Mouse (Mus musculus) hindbrain, embryonic 14.5 days (tissue): Measurements from ENCODE around the gene Itgb4. TPM values are rescaled to one million over a fixed set of nuclear protein-coding genes. Genes with fewer than 3 reads are reported as not detected.

Experiments
- ATAC-seq: fragments of 200-750 bp; cut with Nextera tagmentation; 2 replicates; pipeline ENCODE4 v1.8.0; 2017; ENCODE audit warnings: moderate number of reproducible peaks, mild to moderate bottlenecking, moderate TSS enrichment, moderate library complexity; ENCODE audit not compliant: low FRiP score
- DNase-seq: peaks from one replicate; pipeline ENCODE4 v3.0.0-alpha.2; 2015; ENCODE audit warnings: low spot score
- H3K27ac ChIP-seq: fragments of 300-500 bp; sonication (generic); 2 replicates; pipeline ENCODE4 v1.5.1; 2014; ENCODE audit warnings: mild to moderate bottlenecking, moderate library complexity
- H3K27me3 ChIP-seq: fragments of 300-500 bp; sonication (generic); 2 replicates; pipeline ENCODE4 v1.6.1; 2014; ENCODE audit warnings: mild to moderate bottlenecking, low read length, mixed read lengths; ENCODE audit not compliant: control insufficient read depth, insufficient read depth
- H3K36me3 ChIP-seq: fragments of 300-500 bp; sonication (generic); replicated peaks from 2 replicates; pipeline ENCODE4 v1.6.1; 2014; ENCODE audit not compliant: control insufficient read depth, insufficient read depth
- H3K4me1 ChIP-seq: fragments of 300-500 bp; sonication (generic); replicated peaks from 2 replicates; pipeline ENCODE4 v1.6.1; 2014; ENCODE audit warnings: antibody characterized with exemption, low read length, mixed read lengths; ENCODE audit not compliant: control insufficient read depth, insufficient read depth
- H3K4me2 ChIP-seq: fragments of 300-500 bp; sonication (generic); replicated peaks from 2 replicates; pipeline ENCODE4 v1.6.1; 2014; ENCODE audit warnings: mild to moderate bottlenecking, moderate library complexity
- H3K4me3 ChIP-seq: fragments of 300-500 bp; sonication (generic); replicated peaks from 2 replicates; pipeline ENCODE4 v1.5.1; 2014; ENCODE audit warnings: mild to moderate bottlenecking, low read length
- H3K9ac ChIP-seq: fragments of 300-500 bp; sonication (generic); 2 replicates; pipeline ENCODE4 v1.6.1; 2014
- H3K9me3 ChIP-seq: fragments of 300-500 bp; sonication (generic); 2 replicates; pipeline ENCODE4 v1.6.1; 2016; ENCODE audit warnings: low read length; ENCODE audit not compliant: control insufficient read depth
- WGBS: fragments of 180-500 bp; shearing (Covaris S2); extraction: QIAGEN DNeasy Blood & Tissue Kit; methylation state at CpG from one replicate; pipeline ENCODE4 v1.1.7; 2014; 5-methylcytosine and 5-hydroxymethylcytosine counted together
- polyA plus RNA-seq: library from polyadenylated mRNA; unstranded; fragments of >200 nt; fragmentation: Nextera tagmentation; extraction: Ambion mirVana; gene quantifications from 2 replicates; pipeline ENCODE4 v1.2.1, GENCODE M21; 2014

Itgb4 gene
- polyA plus RNA-seq, 1 experiment from 2014 or later = 1.6 TPM

- Histone ChIP-seq H3K4me2 (no peak overlapping the region), H3K9me3 (no peaks in the 10 kb centered on the region), H3K4me1 (no peaks in the 10 kb centered on the region), H3K27me3 (no peaks in the 10 kb centered on the region), H3K9ac (no peak overlapping the region), H3K27ac (no peak overlapping the region), H3K36me3 (peaks cover 58% of the 10 kb centered on the region), H3K4me3 (no peak overlapping the region)
- ATAC-seq (no peak), DNase-seq (no peak)
- 94% methylated on average over 5 of the region's 5 CpGs for WGBS
These were observed 68.0 kb downstream of the Itgb4 start for GRCm38 (mm10) chr11:116042372-116043138.

- ATAC-seq (no peak), DNase-seq (no peak)
- no peak overlapping the region for H3K9ac ChIP-seq
- no peaks in the 10 kb centered on the region for H3K27me3 ChIP-seq
- H3K4me3 ChIP-seq = no peak overlapping the region
- H3K36me3 ChIP-seq = peaks cover 62% of the 10 kb centered on the region
- no peak overlapping the region for H3K4me2 ChIP-seq
- WGBS = 100% methylated on average over 1 of the region's 1 CpGs
- no peaks in the 10 kb centered on the region for H3K4me1 ChIP-seq
- H3K27ac ChIP-seq = no peak overlapping the region
- no peaks in the 10 kb centered on the region for H3K9me3 ChIP-seq
These were observed 68.8 kb downstream of the Itgb4 start for GRCm38 (mm10) chr11:116043286-116043685.

- ATAC-seq = no peak
- WGBS = 95% methylated on average over 6 of the region's 6 CpGs
These were observed 70.7 kb downstream of the Itgb4 start for GRCm38 (mm10) chr11:116045173-116045572.

GRCm38 (mm10) chr11:116049610-116050009, 75.1 kb downstream of the Itgb4 start:
- Histone ChIP-seq H3K27me3 (no peaks in the 10 kb centered on the region), H3K27ac (no peak overlapping the region), H3K4me2 (no peak overlapping the region), H3K36me3 (peaks cover 82% of the 10 kb centered on the region), H3K4me1 (no peaks in the 10 kb centered on the region), H3K9ac (no peak overlapping the region), H3K4me3 (no peak overlapping the region), H3K9me3 (no peaks in the 10 kb centered on the region)
- WGBS = 89% methylated on average over 2 of the region's 2 CpGs
- no peak for DNase-seq
- no peak for ATAC-seq

More at GRCm38 (mm10) chr11:116045173-116045572, 70.7 kb downstream of the Itgb4 start:
- Histone ChIP-seq H3K9me3 (no peaks in the 10 kb centered on the region), H3K36me3 (peaks cover 65% of the 10 kb centered on the region), H3K4me2 (no peak overlapping the region), H3K9ac (no peak overlapping the region), H3K27ac (no peak overlapping the region), H3K4me3 (no peak overlapping the region), H3K27me3 (no peaks in the 10 kb centered on the region), H3K4me1 (no peaks in the 10 kb centered on the region)
- no peak for DNase-seq

GRCm38 (mm10) chr11:116050196-116050595, 75.7 kb downstream of the Itgb4 start:
- no peak overlapping the region for H3K9ac ChIP-seq
- no peaks in the 10 kb centered on the region for H3K4me1 ChIP-seq
- DNase-seq = no peak
- H3K4me3 ChIP-seq = no peak overlapping the region
- H3K4me2 ChIP-seq = no peak overlapping the region
- WGBS = 91% methylated on average over 4 of the region's 4 CpGs
- ATAC-seq = no peak
- no peak overlapping the region for H3K27ac ChIP-seq
- H3K27me3 ChIP-seq = no peaks in the 10 kb centered on the region
- no peaks in the 10 kb centered on the region for H3K9me3 ChIP-seq
- H3K36me3 ChIP-seq = peaks cover 85% of the 10 kb centered on the region

GRCm38 (mm10) chr11:116053510-116054229, 79.2 kb downstream of the Itgb4 start:
- Histone ChIP-seq H3K4me1 (no peaks in the 10 kb centered on the region), H3K27ac (no peak overlapping the region), H3K4me3 (no peak overlapping the region), H3K9ac (no peak overlapping the region), H3K4me2 (no peak overlapping the region), H3K36me3 (peaks cover 98% of the 10 kb centered on the region), H3K27me3 (no peaks in the 10 kb centered on the region), H3K9me3 (no peaks in the 10 kb centered on the region)
- WGBS = 96% methylated on average over 9 of the region's 9 CpGs
- DNase-seq (no peak), ATAC-seq (no peak)

- 98% methylated on average over 11 of the region's 11 CpGs for WGBS
- H3K9me3 ChIP-seq = no peaks in the 10 kb centered on the region
- no peaks in the 10 kb centered on the region for H3K27me3 ChIP-seq
- no peak for DNase-seq
- no peak overlapping the region for H3K4me2 ChIP-seq
- H3K4me3 ChIP-seq = no peak overlapping the region
- no peaks in the 10 kb centered on the region for H3K4me1 ChIP-seq
- no peak overlapping the region for H3K9ac ChIP-seq
- H3K36me3 ChIP-seq = peaks cover 97% of the 10 kb centered on the region
- no peak for ATAC-seq
- no peak overlapping the region for H3K27ac ChIP-seq
These were observed 81.4 kb downstream of the Itgb4 start for GRCm38 (mm10) chr11:116055873-116056272.

- H3K9ac ChIP-seq = no peak overlapping the region
- DNase-seq (no peak), ATAC-seq (no peak)
- 93% methylated on average over 4 of the region's 4 CpGs for WGBS
- H3K36me3 ChIP-seq = peaks cover 96% of the 10 kb centered on the region
- H3K4me2 ChIP-seq = no peak overlapping the region
- H3K4me3 ChIP-seq = no peak overlapping the region
- H3K9me3 ChIP-seq = no peaks in the 10 kb centered on the region
- H3K27me3 ChIP-seq = no peaks in the 10 kb centered on the region
- H3K27ac ChIP-seq = no peak overlapping the region
- H3K4me1 ChIP-seq = no peaks in the 10 kb centered on the region
These were observed 82.8 kb downstream of the Itgb4 start for GRCm38 (mm10) chr11:116057237-116057881.
